Mouse (Mus musculus) liver, embryonic 13.5 days (tissue): ENCODE results near the gene Slc30a2. TPM values are rescaled to one million over a fixed set of nuclear protein-coding genes. Genes with fewer than 3 reads are reported as not detected.
"Not testable (repeated sequence)": the region's sequence is repeated elsewhere in the genome, so short reads cannot be mapped to it uniquely, and the experiment has no call there.

Experiments used
- ATAC-seq: fragments of 200-750 bp; cut with Nextera tagmentation; 2 replicates; pipeline ENCODE4 v1.8.0; 2017; ENCODE audit warnings: low read depth, mild to moderate bottlenecking, moderate number of reproducible peaks, moderate library complexity
- DNase-seq: peaks from one replicate; pipeline ENCODE4 v3.0.0; 2022
- H3K27ac ChIP-seq: fragments of 300-500 bp; sonication (generic); 2 replicates; pipeline ENCODE4 v1.5.1; 2015; ENCODE audit warnings: moderate library complexity, mild to moderate bottlenecking, inconsistent platforms
- H3K27me3 ChIP-seq: fragments of 300-500 bp; sonication (generic); 2 replicates; pipeline ENCODE4 v1.6.1; 2015; ENCODE audit warnings: mild to moderate bottlenecking, inconsistent platforms
- H3K36me3 ChIP-seq: fragments of 300-500 bp; sonication (generic); 2 replicates; pipeline ENCODE4 v1.6.1; 2015; ENCODE audit warnings: mild to moderate bottlenecking, inconsistent platforms
- H3K4me1 ChIP-seq: fragments of 300-500 bp; sonication (generic); replicated peaks from 2 replicates; pipeline ENCODE4 v1.6.1; 2015; ENCODE audit warnings: inconsistent platforms
- H3K4me2 ChIP-seq: fragments of 300-500 bp; sonication (generic); 2 replicates; pipeline ENCODE4 v1.6.1; 2015; ENCODE audit warnings: inconsistent platforms, mild to moderate bottlenecking, moderate library complexity
- H3K4me3 ChIP-seq: fragments of 300-500 bp; sonication (generic); replicated peaks from 2 replicates; pipeline ENCODE4 v1.5.1; 2015; ENCODE audit warnings: mild to moderate bottlenecking, inconsistent platforms
- H3K9ac ChIP-seq: fragments of 300-500 bp; sonication (generic); 2 replicates; pipeline ENCODE4 v1.6.1; 2015; ENCODE audit warnings: mild to moderate bottlenecking, inconsistent platforms
- H3K9me3 ChIP-seq: fragments of 300-500 bp; sonication (generic); replicated peaks from 2 replicates; pipeline ENCODE4 v1.6.1; 2016; ENCODE audit warnings: inconsistent platforms
- WGBS: fragments of 180-500 bp; shearing (Covaris S2); methylation state at CpG from one replicate; pipeline ENCODE4 v1.1.7; 2015; ENCODE audit not compliant: insufficient replicate concordance; 5-methylcytosine and 5-hydroxymethylcytosine counted together
- polyA plus RNA-seq: library from polyadenylated mRNA; unstranded; fragments of >200 nt; fragmentation: Nextera tagmentation; extraction: Ambion mirVana; gene quantifications from 2 replicates; pipeline ENCODE4 v1.2.1, GENCODE M21; 2015

Gene Slc30a2
- polyA plus RNA-seq, 1 experiment from 2014 or later: not detected

DNA sequence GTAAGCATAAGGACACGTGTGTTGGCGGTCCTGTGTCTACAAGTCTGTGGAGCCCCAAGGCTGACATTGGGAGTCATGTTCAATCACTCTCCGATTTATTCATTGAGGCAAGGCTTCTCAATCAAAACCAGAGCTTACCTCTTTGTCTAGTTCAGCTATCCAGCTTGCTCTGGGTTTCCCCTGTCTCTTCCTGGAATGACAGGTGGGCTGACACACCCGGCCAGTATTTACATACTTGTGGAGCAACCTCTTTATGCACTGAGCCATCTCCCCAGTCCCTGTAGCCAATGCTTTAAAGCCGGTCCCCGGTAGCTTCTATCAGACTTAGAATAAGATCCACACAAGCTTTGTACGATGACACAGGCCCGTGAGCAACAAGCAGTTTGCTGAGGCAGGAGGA, 36.5 kb downstream of the Slc30a2 start:
- Histone ChIP-seq H3K9me3 (no peaks in the 10 kb centered on the region), H3K4me1 (no peaks in the 10 kb centered on the region), H3K4me3 (no peak overlapping the region), H3K4me2 (no peak overlapping the region), H3K27ac (no peak overlapping the region), H3K9ac (no peak overlapping the region), H3K36me3 (no peaks in the 10 kb centered on the region), H3K27me3 (0 out of 2 replicates have a peak, but pooled peaks cover 3% of the 10 kb centered on the region)
- DNase-seq: no peak
- 67% methylated on average over 8 of the region's 8 CpGs for WGBS
- no peak for ATAC-seq

DNA sequence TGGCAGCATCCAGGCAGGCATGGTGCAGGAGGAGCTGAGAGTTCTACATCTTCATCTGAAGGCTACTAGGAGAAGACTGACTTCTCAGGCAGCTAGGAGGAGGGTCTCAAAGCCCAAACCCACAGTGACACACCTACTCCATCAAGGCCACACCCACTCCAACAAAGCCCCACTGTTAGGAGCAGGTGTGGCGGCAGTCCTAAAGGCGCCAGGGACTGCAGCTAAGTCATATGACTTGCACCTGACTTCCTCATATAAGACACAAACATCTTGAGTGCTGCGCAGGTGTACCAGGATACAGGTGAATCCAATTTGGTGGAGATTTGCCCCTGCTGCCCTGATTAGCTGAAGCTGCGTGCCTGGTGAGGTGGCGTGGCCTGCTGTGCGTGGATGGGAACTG, 40.8 kb downstream of the Slc30a2 start, which contains the start of gene Extl1:
Gene Extl1 (minus strand): TSS at position 101 of the 400 bp plus-strand sequence.
- H3K4me3 ChIP-seq, H3K4me2 ChIP-seq, DNase-seq, H3K27ac ChIP-seq, H3K27me3 ChIP-seq, H3K36me3 ChIP-seq, H3K9ac ChIP-seq, H3K9me3 ChIP-seq, ATAC-seq, H3K4me1 ChIP-seq: not testable (repeated sequence)
- WGBS: 90% methylated on average over 2 of the region's 6 CpGs

- Histone ChIP-seq H3K36me3 (no peaks in the 10 kb centered on the region), H3K27me3 (no peaks in the 10 kb centered on the region), H3K4me1 (no peaks in the 10 kb centered on the region), H3K4me3 (no peak overlapping the region), H3K9ac (no peak overlapping the region), H3K9me3 (peaks cover 13% of the 10 kb centered on the region), H3K27ac (no peak overlapping the region), H3K4me2 (no peak overlapping the region)
- ATAC-seq (no peak), DNase-seq (no peak)
- 61% methylated on average over 6 of the region's 6 CpGs for WGBS
These were observed 44.3 kb downstream of the Slc30a2 start for GRCm38 (mm10) chr4:134387268-134387667.

DNA sequence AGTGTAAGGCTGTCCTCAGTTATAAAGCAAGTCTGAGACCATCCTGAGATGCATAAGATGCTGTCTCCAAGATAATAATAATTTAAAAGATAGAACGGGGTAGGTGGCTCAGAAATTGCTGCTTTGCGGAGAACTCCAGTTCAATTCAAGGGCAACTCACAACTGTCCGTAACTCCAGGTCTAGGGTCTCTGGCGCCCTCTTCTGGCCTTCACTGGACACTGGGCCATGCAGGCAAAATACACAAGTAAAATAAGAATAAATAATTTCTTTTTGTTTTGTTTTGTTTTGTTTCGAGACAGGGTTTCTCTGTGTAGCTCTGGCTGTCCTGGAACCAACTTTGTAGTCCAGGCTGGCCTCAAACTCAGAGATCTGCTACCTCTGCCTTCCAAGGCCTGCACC, 45.4 kb downstream of the Slc30a2 start:
- no peaks in the 10 kb centered on the region for H3K27me3 ChIP-seq
- no peak overlapping the region for H3K4me3 ChIP-seq
- peaks cover 13% of the 10 kb centered on the region for H3K9me3 ChIP-seq
- H3K4me2 ChIP-seq: no peak overlapping the region
- H3K27ac ChIP-seq: no peak overlapping the region
- DNase-seq (peak; percentile 41), ATAC-seq (no peak)
- H3K9ac ChIP-seq: no peak overlapping the region
- WGBS: 11% methylated on average over 5 of the region's 5 CpGs
- H3K4me1 ChIP-seq: no peaks in the 10 kb centered on the region
- no peaks in the 10 kb centered on the region for H3K36me3 ChIP-seq

GRCm38 (mm10) chr4:134391636-134392035, 48.7 kb downstream of the Slc30a2 start:
- H3K4me1 ChIP-seq: peaks cover 7% of the 10 kb centered on the region
- WGBS: 80% methylated on average over 1 of the region's 1 CpGs

DNA sequence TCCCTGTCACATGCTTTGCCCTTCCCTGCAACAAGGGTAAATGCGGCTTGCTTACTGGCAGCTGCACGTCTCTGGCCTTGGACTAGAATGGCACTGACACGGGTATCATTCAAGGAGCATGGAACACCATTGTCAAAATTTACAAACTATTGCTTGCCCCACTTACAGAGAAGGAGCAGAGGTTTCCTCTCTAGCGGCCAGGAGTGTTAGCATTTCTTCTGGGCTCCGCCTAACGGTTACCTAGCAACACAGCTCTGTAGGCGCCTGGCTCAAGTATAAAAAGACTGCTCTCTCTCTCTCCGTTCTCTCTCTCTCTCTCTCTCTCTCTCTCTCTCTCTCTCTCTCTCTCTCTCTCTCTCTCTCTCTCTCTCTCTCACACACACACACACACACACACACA, 49.6 kb downstream of the Slc30a2 start:
- no peak overlapping the region for H3K4me3 ChIP-seq
- peaks cover 14% of the 10 kb centered on the region for H3K4me1 ChIP-seq
- H3K4me2 ChIP-seq: no peak overlapping the region
- no peak for ATAC-seq
- H3K36me3 ChIP-seq: no peaks in the 10 kb centered on the region
- no peak for DNase-seq
- H3K9me3 ChIP-seq: peaks cover 13% of the 10 kb centered on the region
- no peaks in the 10 kb centered on the region for H3K27me3 ChIP-seq
- H3K9ac ChIP-seq: no peak overlapping the region
- no peak overlapping the region for H3K27ac ChIP-seq
- WGBS: 22% methylated on average over 8 of the region's 8 CpGs

More at GRCm38 (mm10) chr4:134391636-134392035, 48.7 kb downstream of the Slc30a2 start:
- Histone ChIP-seq H3K27ac (no peak overlapping the region), H3K27me3 (no peaks in the 10 kb centered on the region), H3K4me2 (no peak overlapping the region), H3K36me3 (no peaks in the 10 kb centered on the region), H3K9me3 (peaks cover 13% of the 10 kb centered on the region), H3K4me3 (no peak overlapping the region), H3K9ac (no peak overlapping the region)
- ATAC-seq (no peak), DNase-seq (no peak)

DNA sequence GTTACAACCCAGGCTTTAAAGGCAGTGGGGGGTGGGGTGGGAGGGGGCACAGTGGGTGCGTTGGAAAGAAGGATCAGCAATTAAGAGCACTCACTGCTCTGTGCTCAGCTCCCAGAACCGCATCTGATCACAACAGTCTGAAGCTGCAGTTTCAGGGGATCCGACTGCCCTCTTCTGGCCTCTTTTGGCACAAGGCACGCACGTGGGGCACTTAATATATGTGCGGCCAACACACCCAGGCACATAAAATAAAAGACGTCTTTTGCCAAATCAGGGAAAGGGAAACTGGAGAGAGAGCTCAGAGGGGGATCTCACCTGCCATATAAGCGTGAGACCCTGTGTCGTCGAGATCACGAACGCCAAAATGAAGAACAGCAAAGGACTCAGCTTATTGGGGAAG, 50.0 kb downstream of the Slc30a2 start:
- H3K27ac ChIP-seq: no peak overlapping the region
- no peak for ATAC-seq
- H3K4me2 ChIP-seq: no peak overlapping the region
- peaks cover 13% of the 10 kb centered on the region for H3K9me3 ChIP-seq
- 19% methylated on average over 12 of the region's 12 CpGs for WGBS
- no peaks in the 10 kb centered on the region for H3K27me3 ChIP-seq
- peaks cover 17% of the 10 kb centered on the region for H3K4me1 ChIP-seq
- DNase-seq: no peak
- no peak overlapping the region for H3K9ac ChIP-seq
- H3K4me3 ChIP-seq: no peak overlapping the region
- H3K36me3 ChIP-seq: no peaks in the 10 kb centered on the region

DNA sequence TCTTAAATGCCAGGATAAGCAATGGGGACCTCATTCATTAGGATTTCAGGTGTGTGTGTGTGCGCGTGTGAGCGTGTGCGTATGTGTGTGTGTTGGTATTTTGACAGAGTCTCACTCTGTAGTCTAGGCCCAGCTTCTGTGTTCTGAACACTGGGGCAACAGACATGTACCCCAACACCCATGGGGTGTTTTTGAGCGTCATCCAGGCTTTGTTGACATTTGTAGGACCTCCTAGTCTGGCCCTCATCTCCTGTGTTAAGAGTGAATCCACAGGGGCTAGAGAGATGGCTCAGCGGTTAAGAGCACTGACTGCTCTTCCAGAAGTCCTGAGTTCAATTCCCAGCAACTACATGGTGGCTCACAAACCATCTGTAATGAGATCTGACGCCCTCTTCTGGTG, 52.2 kb downstream of the Slc30a2 start:
- H3K9me3 ChIP-seq: peaks cover 13% of the 10 kb centered on the region
- no peaks in the 10 kb centered on the region for H3K36me3 ChIP-seq
- ATAC-seq (no peak), DNase-seq (no peak)
- no peak overlapping the region for H3K4me2 ChIP-seq
- no peak overlapping the region for H3K4me3 ChIP-seq
- H3K27me3 ChIP-seq: no peaks in the 10 kb centered on the region
- 83% methylated on average over 7 of the region's 7 CpGs for WGBS
- H3K9ac ChIP-seq: no peak overlapping the region
- H3K27ac ChIP-seq: no peak overlapping the region
- H3K4me1 ChIP-seq: peaks cover 22% of the 10 kb centered on the region

DNA sequence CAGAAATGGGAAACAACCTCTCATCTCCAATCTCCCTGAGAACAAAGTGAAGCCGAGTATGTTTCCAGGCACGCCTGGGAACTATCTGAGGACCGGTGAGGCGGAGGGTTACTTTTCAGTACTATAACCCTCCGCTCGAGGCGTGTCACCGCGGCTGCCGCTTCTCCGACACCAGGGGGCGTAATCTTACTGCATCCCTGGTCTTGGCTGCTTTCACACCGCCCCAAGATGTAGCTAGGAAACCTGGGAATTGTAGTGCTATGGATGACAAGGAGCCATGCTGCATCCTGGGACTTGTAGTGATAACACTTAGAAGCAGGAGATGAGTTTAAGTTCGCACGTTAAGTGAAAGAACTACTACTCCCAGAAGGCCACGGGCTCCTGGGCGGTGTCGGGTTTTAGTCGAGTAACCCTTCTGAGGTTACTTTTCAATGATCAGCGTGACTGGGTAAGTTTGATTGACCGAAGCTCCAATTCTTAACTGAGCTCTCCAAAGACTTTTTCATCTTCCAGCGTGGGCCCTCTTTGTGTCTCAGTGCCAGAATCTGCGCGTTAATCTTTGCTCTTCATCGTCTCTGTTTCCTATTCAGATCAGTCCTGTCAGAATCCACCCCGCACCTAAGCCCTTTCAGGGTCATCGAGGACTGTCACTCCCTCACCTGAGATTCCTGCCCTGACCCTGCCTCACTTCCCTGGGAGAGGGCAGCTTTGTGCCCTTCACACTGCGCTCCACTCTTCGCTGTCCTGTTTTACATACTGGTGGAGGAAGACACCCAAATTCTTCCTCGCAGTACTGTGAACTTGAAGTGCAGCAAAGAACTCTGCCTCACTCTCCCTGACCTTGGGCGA, 53.2 kb downstream of the Slc30a2 start, which contains the start of gene Pafah2:
Gene Pafah2 (plus strand): TSS at position 344 of the 849 bp plus-strand sequence.
- Histone ChIP-seq H3K4me2 (peak within 1 kb of the TSS; percentile 80), H3K9ac (peak within 1 kb of the TSS; percentile 73), H3K27me3 (no peaks in the 10 kb centered on the region), H3K9me3 (peaks cover 5% of the 10 kb centered on the region), H3K4me1 (peaks cover 29% of the 10 kb centered on the region), H3K4me3 (peak within 1 kb of the TSS; percentile 65), H3K27ac (peak within 1 kb of the TSS; percentile 53), H3K36me3 (no peaks in the 10 kb centered on the region)
- WGBS: under 1% methylated on average over 31 of the region's 31 CpGs
- DNase-seq (peak; percentile 76), ATAC-seq (peak; percentile 98)

- ATAC-seq: no peak
- Histone ChIP-seq H3K4me1 (peaks cover 38% of the 10 kb centered on the region), H3K9me3 (no peaks in the 10 kb centered on the region), H3K4me2 (peak overlapping the region; percentile 80), H3K36me3 (no peaks in the 10 kb centered on the region), H3K27me3 (no peaks in the 10 kb centered on the region), H3K4me3 (peak overlapping the region; percentile 65), H3K9ac (peak overlapping the region; percentile 37; the same call in 1 of the 2 replicates), H3K27ac (peak overlapping the region; percentile 29; the same call in 1 of the 2 replicates)
- DNase-seq: no peak
- WGBS: 34% methylated on average over 7 of the region's 7 CpGs
These were observed 54.1 kb downstream of the Slc30a2 start for GRCm38 (mm10) chr4:134397121-134397520.

DNA sequence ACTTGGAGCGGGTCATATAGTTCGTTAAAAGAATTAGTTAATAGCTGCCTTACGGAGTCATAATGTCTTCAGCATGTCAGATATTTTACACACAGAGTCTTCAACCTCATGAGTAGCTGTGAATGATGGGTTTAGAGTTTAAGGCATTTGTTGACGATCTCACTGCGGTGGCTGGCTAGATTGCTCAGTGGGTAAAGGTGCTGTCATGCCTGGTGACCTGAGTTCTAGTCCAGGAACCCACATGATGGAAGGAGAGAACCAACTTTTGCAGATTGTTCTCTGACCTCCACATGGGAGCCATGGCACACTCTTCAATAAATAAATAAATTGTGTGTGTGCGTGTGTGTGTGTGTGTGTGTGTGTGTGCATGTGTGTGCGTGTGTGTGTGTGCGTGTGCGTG, 54.8 kb downstream of the Slc30a2 start:
- Histone ChIP-seq H3K9ac (no peak overlapping the region), H3K27me3 (peaks cover 4% of the 10 kb centered on the region; the same call in 1 of the 2 replicates), H3K4me3 (no peak overlapping the region), H3K36me3 (no peaks in the 10 kb centered on the region), H3K4me1 (peaks cover 44% of the 10 kb centered on the region), H3K27ac (no peak overlapping the region), H3K4me2 (peak overlapping the region; percentile 80; the same call in 1 of the 2 replicates), H3K9me3 (no peaks in the 10 kb centered on the region)
- ATAC-seq (no peak), DNase-seq (no peak)
- 85% methylated on average over 9 of the region's 9 CpGs for WGBS
